Mouse (Mus musculus) stomach, postnatal 0 days (tissue): ENCODE data around the gene Kcnmb4. TPM values are rescaled to one million over a fixed set of nuclear protein-coding genes. Genes with fewer than 3 reads are reported as not detected.
A peak's percentile ranks its signal among the peaks of the same experiment; 100 is the strongest.

Experiments
- ATAC-seq: fragments of 200-750 bp; cut with Nextera tagmentation; 2 replicates; pipeline ENCODE4 v1.8.0; 2017; ENCODE audit not compliant: low FRiP score, low TSS enrichment
- DNase-seq: peaks from one replicate; pipeline ENCODE4 v3.0.0-alpha.2; 2016; ENCODE audit warnings: low spot score
- H3K27ac ChIP-seq: fragments of 300-500 bp; sonication (generic); replicated peaks from 2 replicates; pipeline ENCODE4 v1.5.1; 2014; ENCODE audit warnings: mild to moderate bottlenecking, control low read depth
- H3K27me3 ChIP-seq: fragments of 300-500 bp; sonication (generic); 2 replicates; pipeline ENCODE4 v1.6.1; 2014; ENCODE audit warnings: low read length; ENCODE audit not compliant: control insufficient read depth, insufficient read depth
- H3K36me3 ChIP-seq: fragments of 300-500 bp; sonication (generic); 2 replicates; pipeline ENCODE4 v1.6.1; 2014; ENCODE audit warnings: low read length, mixed read lengths; ENCODE audit not compliant: control insufficient read depth, insufficient read depth
- H3K4me1 ChIP-seq: fragments of 300-500 bp; sonication (generic); replicated peaks from 2 replicates; pipeline ENCODE4 v1.6.1; 2014; ENCODE audit warnings: antibody characterized with exemption; ENCODE audit not compliant: control insufficient read depth, insufficient read depth
- H3K4me2 ChIP-seq: fragments of 300-500 bp; sonication (generic); replicated peaks from 2 replicates; pipeline ENCODE4 v1.6.1; 2014; ENCODE audit warnings: low read depth, mild to moderate bottlenecking, control low read depth, moderate library complexity
- H3K4me3 ChIP-seq: fragments of 300-500 bp; sonication (generic); 2 replicates; pipeline ENCODE4 v1.5.1; 2014; ENCODE audit warnings: low read depth, low read length, control low read depth
- H3K9ac ChIP-seq: fragments of 300-500 bp; sonication (generic); 2 replicates; pipeline ENCODE4 v1.6.1; 2014; ENCODE audit warnings: mild to moderate bottlenecking, low read length, control low read depth, mixed read lengths
- H3K9me3 ChIP-seq: fragments of 300-500 bp; sonication (generic); 2 replicates; pipeline ENCODE4 v1.6.1; 2016; ENCODE audit warnings: low read length; ENCODE audit not compliant: control insufficient read depth
- CTCF ChIP-seq: IDR thresholded peaks from 2 replicates; pipeline ENCODE4 v1.5.1; 2016; ENCODE audit warnings: antibody characterized with exemption, low read depth, mild to moderate bottlenecking, moderate library complexity
- EP300 ChIP-seq: optimal IDR thresholded peaks from 2 replicates; pipeline ENCODE3; 2016; ENCODE audit warnings: antibody characterized with exemption
- WGBS: fragments of 180-500 bp; shearing (Covaris S2); extraction: QIAGEN DNeasy Blood & Tissue Kit; methylation state at CpG from one replicate; pipeline ENCODE4 v1.1.7; 2014; 5-methylcytosine and 5-hydroxymethylcytosine counted together
- polyA plus RNA-seq: library from polyadenylated mRNA; unstranded; fragments of >200 nt; fragmentation: Nextera tagmentation; extraction: Ambion mirVana; gene quantifications from 2 replicates; pipeline ENCODE4 v1.2.1, GENCODE M21; 2015

The Kcnmb4 gene
- polyA plus RNA-seq: 1.8 and 2.6 TPM in 2 replicates

DNA sequence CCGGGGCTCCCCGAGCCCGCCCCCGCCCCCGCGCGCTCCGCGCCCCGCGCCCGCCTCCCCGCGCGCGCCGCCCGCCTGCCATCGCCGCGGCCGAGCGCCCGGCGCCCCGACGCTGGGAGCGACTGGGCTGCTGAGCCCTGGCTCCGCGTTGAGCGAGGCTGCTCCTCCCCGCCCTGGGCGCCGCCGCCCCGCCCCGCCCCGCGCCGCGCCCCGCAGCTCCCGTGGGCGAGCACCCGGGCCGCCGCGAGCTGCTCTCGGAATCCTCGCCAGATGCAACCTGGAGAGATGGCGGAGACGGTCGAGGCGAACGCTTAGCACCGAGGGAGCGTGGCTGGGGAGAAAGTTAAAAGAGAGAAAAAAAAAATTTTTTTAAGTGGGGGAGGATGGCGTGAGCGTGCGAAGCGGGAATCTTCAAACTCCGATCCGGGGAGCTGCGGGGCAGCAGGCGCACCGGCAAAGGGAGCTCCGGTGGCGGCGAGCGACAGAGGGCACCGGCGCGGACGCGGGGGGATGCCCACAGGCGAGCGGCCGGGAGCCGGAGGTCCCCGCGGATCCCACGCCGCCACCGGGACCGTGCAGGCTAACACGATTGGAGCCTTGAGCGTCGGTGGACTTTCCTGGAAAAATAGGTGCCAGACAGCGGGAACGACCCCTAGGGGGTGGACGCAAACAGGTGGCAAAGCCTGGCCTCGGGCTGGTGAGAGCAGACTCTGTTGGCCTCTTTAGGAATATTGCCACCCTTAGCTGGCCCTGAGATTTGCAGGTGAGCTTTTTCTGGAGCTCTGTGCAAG lies at the start of gene Kcnmb4:
Gene Kcnmb4, minus strand, starts transcription at position 120 of the 791 bp plus-strand sequence.
- no peak for TF ChIP-seq EP300
- peak; percentile 32 for TF ChIP-seq CTCF
- Histone ChIP-seq H3K9me3 (no peaks in the 10 kb centered on the region), H3K27ac (0 out of 2 replicates have a peak within 1 kb of the TSS, but pooled peaks have one; percentile 24), H3K4me3 (peak within 1 kb of the TSS; percentile 65), H3K4me2 (peak within 1 kb of the TSS; percentile 95), H3K27me3 (no peaks in the 10 kb centered on the region; the same call in 1 of the 2 replicates), H3K4me1 (peaks cover 2% of the 10 kb centered on the region; the same call in 1 of the 2 replicates), H3K9ac (peak within 1 kb of the TSS; percentile 60), H3K36me3 (no peaks in the 10 kb centered on the region)
- DNase-seq: peak; percentile 58
- peak; percentile 90 for ATAC-seq
- under 1% methylated on average over 74 of the region's 92 CpGs for WGBS

DNA sequence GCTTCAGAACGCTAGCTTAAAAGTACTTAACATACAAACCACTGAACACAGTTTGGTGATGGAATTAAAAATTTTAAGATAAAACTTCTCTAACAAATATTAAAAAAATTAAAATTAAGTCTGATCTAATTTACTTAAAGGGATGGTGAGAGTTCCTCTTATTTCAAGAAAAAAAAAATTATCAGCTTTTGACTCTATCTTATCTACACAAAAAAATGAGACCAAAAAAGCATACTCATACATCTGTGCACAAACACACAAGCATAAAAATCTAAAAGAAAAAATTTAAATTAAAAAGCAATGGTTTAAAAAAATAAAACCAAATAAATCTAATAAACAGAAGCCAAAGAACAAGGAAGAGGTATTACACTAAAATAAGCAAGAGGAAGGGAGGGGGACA lies 45.9 kb upstream of the Kcnmb4 start:
- Histone ChIP-seq H3K4me3 (no peak overlapping the region), H3K9ac (no peak overlapping the region), H3K9me3 (no peaks in the 10 kb centered on the region), H3K4me2 (no peak overlapping the region), H3K36me3 (no peaks in the 10 kb centered on the region), H3K27ac (no peak overlapping the region), H3K4me1 (no peaks in the 10 kb centered on the region), H3K27me3 (no peaks in the 10 kb centered on the region)
- ATAC-seq (no peak), DNase-seq (no peak)
- TF ChIP-seq EP300 (no peak), CTCF (no peak)
- WGBS: 86% methylated on average over 1 of the region's 1 CpGs

DNA sequence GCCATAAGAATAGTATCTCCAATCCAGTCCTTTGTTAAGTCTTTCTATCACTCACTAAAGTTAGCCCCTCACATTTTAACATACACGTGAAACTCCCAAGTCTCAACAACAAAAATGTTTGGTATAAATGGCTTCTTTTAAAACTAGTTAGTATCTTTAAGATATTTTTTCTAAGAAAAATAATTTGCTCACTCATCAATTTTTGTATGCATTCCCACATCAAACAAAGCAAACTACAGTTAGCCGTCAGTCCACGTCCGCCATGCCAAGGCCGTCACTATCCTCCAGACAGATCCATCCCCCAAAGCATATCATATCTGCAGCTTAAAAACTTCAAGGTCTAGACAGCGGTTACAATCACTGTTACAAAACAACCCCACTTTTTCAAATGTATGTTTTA lies 41.9 kb upstream of the Kcnmb4 start:
- Histone ChIP-seq H3K9ac (no peak overlapping the region), H3K27ac (no peak overlapping the region), H3K36me3 (no peaks in the 10 kb centered on the region), H3K4me2 (no peak overlapping the region), H3K4me3 (no peak overlapping the region), H3K9me3 (no peaks in the 10 kb centered on the region), H3K27me3 (no peaks in the 10 kb centered on the region), H3K4me1 (no peaks in the 10 kb centered on the region)
- DNase-seq: no peak
- TF ChIP-seq CTCF: no peak
- TF ChIP-seq EP300: no peak
- no peak for ATAC-seq
- 86% methylated on average over 6 of the region's 6 CpGs for WGBS

DNA sequence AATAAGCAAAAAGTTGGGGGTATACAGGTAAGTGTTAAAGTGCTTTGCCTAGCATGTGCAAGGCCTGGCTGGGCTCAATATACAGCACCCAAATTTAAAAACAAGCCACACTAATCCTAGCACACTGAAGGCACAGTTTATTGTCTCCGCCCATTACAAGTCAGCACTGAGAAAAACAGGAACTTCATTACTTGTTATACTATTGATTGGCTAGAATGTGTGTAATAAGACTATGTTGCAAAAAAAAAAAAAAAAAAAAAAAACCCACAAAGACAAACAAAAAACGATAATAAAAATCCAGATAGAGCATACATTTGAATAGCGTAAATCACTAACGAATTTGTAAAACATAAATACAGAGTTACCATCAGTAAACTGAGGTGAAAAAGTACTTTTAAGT lies 41.5 kb upstream of the Kcnmb4 start:
- no peaks in the 10 kb centered on the region for H3K4me1 ChIP-seq
- no peaks in the 10 kb centered on the region for H3K9me3 ChIP-seq
- no peak for ATAC-seq
- TF ChIP-seq EP300 (no peak), CTCF (no peak)
- no peak overlapping the region for H3K4me3 ChIP-seq
- no peak overlapping the region for H3K9ac ChIP-seq
- 94% methylated on average over 4 of the region's 4 CpGs for WGBS
- DNase-seq: no peak
- no peaks in the 10 kb centered on the region for H3K36me3 ChIP-seq
- no peaks in the 10 kb centered on the region for H3K27me3 ChIP-seq
- H3K4me2 ChIP-seq: no peak overlapping the region
- no peak overlapping the region for H3K27ac ChIP-seq

DNA sequence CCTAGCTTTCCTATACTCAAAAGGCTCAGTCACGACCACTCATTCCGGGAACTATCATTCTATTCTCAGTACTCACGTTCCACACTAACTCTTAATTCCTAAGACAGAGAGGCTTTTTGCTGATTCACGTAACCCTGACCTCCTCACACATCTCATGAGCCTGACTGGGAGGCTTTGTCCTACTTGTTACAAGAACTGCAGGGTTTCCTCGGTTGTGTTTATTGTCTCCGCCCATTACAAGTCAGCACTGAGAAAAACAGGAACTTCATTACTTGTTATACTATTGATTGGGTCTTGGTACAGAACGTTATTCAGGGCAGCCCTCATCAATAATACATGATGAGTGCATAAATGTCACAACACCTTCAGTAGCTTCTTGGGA lies 39.6 kb upstream of the Kcnmb4 start:
- no peak for DNase-seq
- TF ChIP-seq EP300 (no peak), CTCF (no peak)
- WGBS: 54% methylated on average over 7 of the region's 7 CpGs

DNA sequence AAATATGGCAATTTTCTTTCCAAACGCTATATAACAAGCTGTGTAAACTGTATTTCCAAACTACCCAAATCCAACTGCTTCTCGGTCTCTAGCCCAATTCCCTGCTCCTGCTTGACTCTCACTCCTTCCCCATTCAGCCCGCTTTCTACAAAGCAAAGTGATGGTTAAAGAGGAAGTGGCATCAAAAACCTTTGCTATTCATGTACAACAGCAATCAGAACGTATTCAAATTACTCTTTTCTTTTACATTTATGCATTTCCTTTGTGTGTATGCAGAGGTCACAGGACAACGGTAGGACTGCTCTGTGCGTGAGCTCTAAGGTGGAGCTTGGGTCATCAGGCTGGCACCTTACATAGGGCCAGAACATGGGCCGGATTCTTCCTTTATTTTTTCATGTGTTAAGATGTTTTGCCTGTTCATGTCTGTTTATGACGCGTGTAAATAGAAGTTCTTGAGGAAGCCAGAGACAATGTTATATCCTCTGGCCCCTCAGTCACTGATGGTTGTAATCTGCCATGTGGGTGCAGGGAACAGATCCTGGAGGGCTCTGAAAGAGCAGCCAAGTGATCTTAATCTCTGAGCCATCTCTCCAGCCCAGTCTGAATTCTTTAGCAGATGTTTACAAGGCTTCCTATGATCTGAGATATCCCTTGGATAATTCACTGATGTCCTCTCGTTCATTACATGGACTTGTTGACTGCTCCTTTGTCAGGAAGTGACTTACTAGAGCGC lies 39.0 kb upstream of the Kcnmb4 start:
- Histone ChIP-seq H3K9ac (no peak overlapping the region), H3K27me3 (no peaks in the 10 kb centered on the region), H3K4me2 (no peak overlapping the region), H3K9me3 (no peaks in the 10 kb centered on the region), H3K4me1 (no peaks in the 10 kb centered on the region), H3K36me3 (no peaks in the 10 kb centered on the region), H3K4me3 (no peak overlapping the region), H3K27ac (no peak overlapping the region)
- 82% methylated on average over 11 of the region's 11 CpGs for WGBS
- DNase-seq: no peak
- TF ChIP-seq EP300 (no peak), CTCF (no peak)
- no peak for ATAC-seq

More for the DNA sequence above, 39.6 kb upstream of the Kcnmb4 start:
- Histone ChIP-seq H3K27me3 (no peaks in the 10 kb centered on the region), H3K9ac (no peak overlapping the region), H3K9me3 (no peaks in the 10 kb centered on the region), H3K4me1 (no peaks in the 10 kb centered on the region), H3K4me3 (no peak overlapping the region), H3K27ac (no peak overlapping the region), H3K4me2 (no peak overlapping the region), H3K36me3 (no peaks in the 10 kb centered on the region)
- no peak for ATAC-seq
